Mouse (Mus musculus) central nervous system, embryonic 18 days (tissue): ENCODE measurements around the gene Cyp2w1. TPM values are rescaled to one million over a fixed set of nuclear protein-coding genes. Genes with fewer than 3 reads are reported as not detected.

Experiments used
- polyA plus RNA-seq: library from polyadenylated mRNA; depleted of rRNA; stranded (reverse); fragments of >200 nt; gene quantifications from 2 replicates; pipeline ENCODE4 v1.2.3, GENCODE M21; 2012; rRNA removed

Cyp2w1 gene
- polyA plus RNA-seq, result not detected in 2 replicates

GRCm38 (mm10) chr5:139352317-139352716 is at the start of gene Cyp2w1:
Cyp2w1 (plus strand) TSS chr5:139352617.

DNA sequence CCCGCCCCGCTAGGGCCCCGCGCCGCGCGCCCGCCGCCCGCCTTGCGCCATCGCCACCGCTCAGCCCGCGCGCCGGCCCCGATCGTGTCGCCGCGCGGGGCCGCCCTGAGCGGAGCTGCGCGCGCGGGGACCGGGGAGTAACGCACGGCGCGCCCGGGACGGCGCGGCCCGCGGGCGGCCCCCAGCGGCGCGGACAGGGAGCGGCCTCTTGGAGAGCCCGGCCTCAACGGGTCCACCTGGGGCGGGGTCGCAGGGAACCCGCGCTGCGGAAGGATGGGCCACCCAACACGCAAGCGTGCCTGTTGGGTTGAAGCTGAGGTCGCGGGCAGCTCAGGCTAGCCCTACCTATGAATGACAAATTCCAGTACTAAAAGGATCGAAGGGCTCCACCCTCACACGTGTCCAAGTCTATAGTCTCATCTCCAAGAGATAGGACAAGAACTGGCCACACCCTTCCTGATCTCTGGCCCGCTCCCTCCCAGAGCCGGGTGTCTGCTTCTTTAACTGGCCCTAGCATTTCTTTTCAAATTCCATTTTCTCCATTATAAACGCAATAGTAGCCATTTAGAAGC is 26.9 kb upstream of the Cyp2w1 start, which contains the start of gene Adap1:
Gene Adap1 (minus strand): TSS at position 228 of the 572 bp plus-strand sequence.

DNA sequence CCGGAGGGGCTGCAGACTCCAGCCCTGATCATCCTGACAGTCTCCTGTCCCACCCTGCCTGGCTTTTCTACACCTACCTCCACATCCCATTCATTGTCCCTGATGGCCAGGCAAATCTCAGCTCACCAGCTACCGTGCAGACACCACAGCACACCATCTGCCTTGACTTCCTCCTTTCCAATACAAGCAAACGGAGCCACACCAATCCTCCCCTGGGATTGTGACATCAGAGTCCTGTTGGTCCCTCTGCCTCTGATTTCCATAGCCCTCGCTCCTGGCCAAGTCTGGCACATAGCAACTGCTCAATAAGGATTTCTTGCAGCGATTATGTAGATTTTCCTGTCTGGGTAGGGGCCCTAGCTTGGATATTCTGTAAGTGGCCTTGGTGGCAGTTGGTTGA is 1.3 kb upstream of the Cyp2w1 start, which contains the start of gene Cox19:
Gene Cox19 (minus strand): TSS at position 285 of the 400 bp plus-strand sequence.

DNA sequence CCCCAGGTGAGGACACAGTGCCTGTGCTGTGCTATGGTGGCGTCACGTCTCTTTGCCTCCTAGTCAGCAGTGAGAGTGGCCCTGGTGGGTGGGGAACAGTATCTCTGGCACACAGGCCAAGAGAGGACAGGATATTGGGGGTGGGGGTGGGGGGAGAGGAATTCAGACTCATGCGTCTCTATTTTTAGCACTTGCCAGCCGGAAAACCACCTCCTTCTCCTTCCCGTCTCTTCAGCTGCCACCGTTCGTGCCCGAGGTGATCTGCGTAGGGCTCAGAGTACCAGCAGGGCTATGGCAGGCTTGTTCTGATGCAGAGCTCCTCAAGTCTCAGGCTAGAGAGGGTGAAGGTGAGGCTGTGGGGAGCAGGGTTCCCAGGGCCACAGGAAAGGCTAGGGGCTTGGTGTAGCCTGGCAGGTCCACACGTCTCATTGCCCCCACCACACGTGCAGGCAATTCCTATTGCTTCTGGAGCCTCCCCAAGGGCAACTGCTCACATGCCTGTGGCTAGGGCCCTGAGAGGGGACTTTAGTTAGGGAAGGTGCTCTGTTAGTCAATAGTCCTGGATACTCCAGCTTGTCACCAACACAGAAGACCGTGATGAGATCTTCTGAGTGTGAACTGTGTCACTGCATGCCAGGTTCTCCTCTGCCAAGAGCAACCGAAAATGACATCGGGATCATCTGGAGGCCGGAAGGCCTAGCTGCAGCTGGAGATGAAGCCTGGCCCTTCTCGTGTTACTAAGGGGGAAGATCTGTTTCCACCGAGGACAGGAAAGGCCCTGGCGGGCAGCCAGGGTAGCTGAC is 25.3 kb downstream of the Cyp2w1 start, which contains the start of gene Gpr146:
Gene Gpr146 (plus strand): TSS at position 230 of the 803 bp plus-strand sequence.

DNA sequence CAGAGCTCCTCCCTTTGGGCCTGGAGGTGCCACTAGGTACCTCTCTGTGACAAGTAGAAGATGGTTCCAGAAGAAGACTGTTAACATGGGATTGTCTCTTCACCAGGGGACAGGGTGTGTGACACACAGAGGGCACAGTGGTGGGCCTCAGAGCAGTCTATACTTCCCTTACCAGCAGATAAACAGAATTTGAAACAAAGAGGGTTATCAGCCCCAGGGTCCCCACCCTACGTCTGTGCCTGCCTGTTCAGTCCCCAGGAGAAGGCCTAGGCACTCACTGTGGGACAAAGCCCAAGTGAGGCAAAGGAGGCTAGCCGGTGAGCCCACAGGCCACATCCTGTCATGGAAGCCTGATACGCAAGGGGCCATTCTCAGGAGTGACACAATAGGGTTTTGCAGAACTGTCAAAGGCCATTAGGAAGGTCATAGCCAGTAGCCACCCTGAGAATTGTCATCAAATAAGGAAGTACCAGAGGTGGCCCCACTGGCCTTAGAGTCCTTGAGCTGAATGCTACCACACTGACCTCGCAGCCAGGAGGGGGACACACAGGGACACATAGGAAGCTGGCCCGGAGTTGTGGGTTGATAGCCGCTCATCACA is 52.5 kb downstream of the Cyp2w1 start, which contains the start of gene C130050O18Rik:
Gene C130050O18Rik (plus strand): TSS at position 480 of the 601 bp plus-strand sequence.

Other genes starting within 250 kb of the Cyp2w1 start
- 348 and 372 TPM in 2 replicates for gene Prkar1b, start 202.6 kb upstream of the Cyp2w1 start, polyA plus RNA-seq
- 7.3 and 8.3 TPM in 2 replicates for gene Dnaaf5, start 202.4 kb upstream of the Cyp2w1 start, polyA plus RNA-seq
- 75.3 and 78.6 TPM in 2 replicates for gene Sun1, start 152.0 kb upstream of the Cyp2w1 start, polyA plus RNA-seq
- gene Get4, start 100.3 kb upstream of the Cyp2w1 start, polyA plus RNA-seq, result 101 and 108 TPM in 2 replicates
- gene Adap1, start 27.0 kb upstream of the Cyp2w1 start, polyA plus RNA-seq, result 118 and 121 TPM in 2 replicates
- 106 and 111 TPM in 2 replicates for gene Cox19, start 1.2 kb upstream of the Cyp2w1 start, polyA plus RNA-seq
- gene Gpr146, start 25.1 kb downstream of the Cyp2w1 start, polyA plus RNA-seq, result 1.7 and 2.0 TPM in 2 replicates
- gene C130050O18Rik, start 52.7 kb downstream of the Cyp2w1 start, polyA plus RNA-seq, result 0.13 and 0.82 TPM in 2 replicates
- 4.5 and 4.6 TPM in 2 replicates for gene Gper1, start 70.5 kb downstream of the Cyp2w1 start, polyA plus RNA-seq
- gene 3110082I17Rik, start 107.9 kb downstream of the Cyp2w1 start, polyA plus RNA-seq, result 11.4 and 12.3 TPM in 2 replicates
- gene Zfand2a, start 131.9 kb downstream of the Cyp2w1 start, polyA plus RNA-seq, result 31.8 and 32.5 TPM in 2 replicates
- gene Uncx, start 190.9 kb downstream of the Cyp2w1 start, polyA plus RNA-seq, result 7.3 and 9.3 TPM in 2 replicates